Mouse (Mus musculus): Measurements from ENCODE around the gene Hbp1. TPM values are rescaled to one million over a fixed set of nuclear protein-coding genes. Genes with fewer than 3 reads are reported as not detected.
A peak's percentile ranks its signal among the peaks of the same experiment; 100 is the strongest.

Gene Hbp1
- polyA plus RNA-seq, 1 experiment from 2014 or later, result 66.7 TPM

GRCm38 (mm10) chr12:31948101-31949000 is 2.0 kb downstream of the Hbp1 start:
- H3K36me3 ChIP-seq, result peaks cover 5% of the 10 kb centered on the region
- no peaks in the 10 kb centered on the region for H3K27me3 ChIP-seq
- H3K4me1 ChIP-seq (replicated peaks), result peaks cover 7% of the 10 kb centered on the region
- ATAC-seq (ENCODE audit: low FRiP score), result no peak
- no peaks in the 10 kb centered on the region for H3K9me3 ChIP-seq
- peak overlapping the region; percentile 86 for H3K4me3 ChIP-seq
- peak overlapping the region; percentile 98 for H3K27ac ChIP-seq
- H3K9ac ChIP-seq, result peak overlapping the region; percentile 88
- peak overlapping the region; percentile 61 for H3K4me2 ChIP-seq
- WGBS, result 18% methylated on average over 7 of the region's 7 CpGs

- no peaks in the 10 kb centered on the region for H3K9me3 ChIP-seq
- H3K9ac ChIP-seq, result no peak overlapping the region
- no peak for ATAC-seq (ENCODE audit: low FRiP score)
- H3K27ac ChIP-seq, result no peak overlapping the region
- H3K27me3 ChIP-seq, result no peaks in the 10 kb centered on the region
- peak overlapping the region; percentile 61; the same call in 1 of the 2 replicates for H3K4me2 ChIP-seq
- peaks cover 7% of the 10 kb centered on the region for H3K4me1 ChIP-seq (replicated peaks)
- WGBS, result 93% methylated on average over 5 of the region's 5 CpGs
- peaks cover 14% of the 10 kb centered on the region for H3K36me3 ChIP-seq
- no peak overlapping the region for H3K4me3 ChIP-seq
Measured at GRCm38 (mm10) chr12:31947476-31947875, 2.9 kb downstream of the Hbp1 start.

DNA sequence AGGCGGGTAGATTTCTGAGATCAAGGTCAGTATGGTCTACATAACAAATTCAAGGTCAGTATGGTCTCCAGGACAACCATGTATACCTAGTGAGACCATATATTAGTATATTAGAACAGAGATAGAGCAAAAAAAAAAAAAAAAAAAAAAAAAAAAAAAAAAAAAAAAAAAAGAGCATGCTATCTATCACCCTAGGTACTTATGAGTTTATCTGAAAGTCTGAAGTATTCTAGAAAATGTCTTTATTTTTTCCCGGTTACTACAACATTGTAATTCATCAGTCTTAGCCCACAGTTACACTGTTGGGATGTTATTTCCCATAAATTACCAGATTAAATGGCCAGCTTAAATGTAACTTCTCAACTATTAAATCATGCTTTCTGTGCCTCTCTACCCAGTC is 5.9 kb downstream of the Hbp1 start:
- H3K4me2 ChIP-seq, result no peak overlapping the region
- ATAC-seq (ENCODE audit: low FRiP score), result no peak
- H3K27me3 ChIP-seq, result no peaks in the 10 kb centered on the region
- peaks cover 30% of the 10 kb centered on the region for H3K36me3 ChIP-seq
- H3K27ac ChIP-seq, result no peak overlapping the region
- no peaks in the 10 kb centered on the region for H3K4me1 ChIP-seq (replicated peaks)
- WGBS, result 96% methylated on average over 2 of the region's 2 CpGs
- no peaks in the 10 kb centered on the region for H3K9me3 ChIP-seq
- H3K9ac ChIP-seq, result no peak overlapping the region
- no peak overlapping the region for H3K4me3 ChIP-seq

DNA sequence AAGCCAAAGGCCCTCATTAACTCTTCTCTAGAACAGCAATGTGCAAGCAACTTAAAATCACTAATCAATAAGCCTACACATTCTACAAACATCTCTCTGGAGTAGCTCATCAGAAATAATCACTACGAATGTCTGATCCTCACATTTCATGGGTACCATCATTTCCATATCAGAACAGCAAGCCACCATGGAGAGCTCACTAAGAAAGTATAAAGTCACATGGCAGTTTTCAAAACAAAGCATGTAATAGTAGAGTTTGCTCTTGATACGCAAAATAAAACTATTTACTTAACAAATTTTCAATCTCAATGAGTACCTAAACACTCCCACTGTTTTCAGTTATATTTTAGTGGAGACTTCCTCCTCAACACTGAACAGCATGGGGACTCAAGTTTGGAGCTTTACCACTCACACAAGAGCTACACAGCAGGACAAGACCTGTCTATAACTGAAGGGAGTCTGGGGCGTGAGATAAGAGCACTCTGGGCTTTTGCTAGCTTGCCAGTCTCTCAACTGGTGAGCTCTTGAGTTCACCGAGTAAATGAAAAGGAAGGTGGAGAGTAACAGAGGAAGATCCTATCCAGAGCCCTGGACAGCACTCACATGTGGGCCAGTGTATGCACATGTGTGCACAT is 7.2 kb downstream of the Hbp1 start:
- Histone ChIP-seq H3K27ac (no peak overlapping the region), H3K4me1 (replicated peaks) (no peaks in the 10 kb centered on the region), H3K4me2 (no peak overlapping the region), H3K4me3 (no peak overlapping the region), H3K27me3 (no peaks in the 10 kb centered on the region), H3K9ac (no peak overlapping the region), H3K9me3 (no peaks in the 10 kb centered on the region), H3K36me3 (peaks cover 42% of the 10 kb centered on the region)
- 95% methylated on average over 4 of the region's 4 CpGs for WGBS
- no peak for ATAC-seq (ENCODE audit: low FRiP score)

GRCm38 (mm10) chr12:31939026-31939425 is 11.3 kb downstream of the Hbp1 start:
- H3K36me3 ChIP-seq, result peaks cover 71% of the 10 kb centered on the region
- no peaks in the 10 kb centered on the region for H3K9me3 ChIP-seq
- ATAC-seq (ENCODE audit: low FRiP score), result no peak
- no peak overlapping the region for H3K4me3 ChIP-seq
- H3K9ac ChIP-seq, result no peak overlapping the region
- H3K27ac ChIP-seq, result no peak overlapping the region
- no peak overlapping the region for H3K4me2 ChIP-seq
- no peaks in the 10 kb centered on the region for H3K27me3 ChIP-seq
- H3K4me1 ChIP-seq (replicated peaks), result no peaks in the 10 kb centered on the region

DNA sequence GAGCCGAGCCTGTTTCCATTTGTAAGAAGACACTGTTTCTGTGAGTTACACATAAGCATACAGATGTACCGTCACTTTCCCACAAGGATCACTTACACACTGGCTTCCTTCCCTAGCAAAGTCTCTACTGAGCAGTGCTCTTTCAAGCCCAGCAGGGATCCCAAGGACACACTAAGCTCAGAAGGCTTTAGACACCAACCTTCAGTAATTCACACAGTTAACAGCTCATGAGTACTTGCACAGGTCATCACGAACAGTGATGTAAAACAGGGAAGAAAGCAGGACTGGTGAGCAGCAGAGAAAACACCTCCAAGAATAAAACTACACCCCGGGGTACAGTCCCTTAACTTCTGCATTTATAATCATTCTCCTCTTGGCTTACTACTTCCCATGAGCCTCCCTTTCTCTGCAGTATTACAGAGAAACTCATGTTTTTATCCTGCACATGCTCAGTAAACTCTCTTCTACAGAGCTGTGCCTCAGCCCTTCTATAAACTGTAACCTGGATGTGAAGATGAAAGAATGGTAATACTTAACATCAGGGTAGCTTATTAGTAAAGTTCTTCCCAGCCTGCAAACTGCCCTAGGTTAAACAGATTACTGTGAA is 11.8 kb downstream of the Hbp1 start:
- Histone ChIP-seq H3K36me3 (peaks cover 67% of the 10 kb centered on the region), H3K9ac (no peak overlapping the region), H3K27ac (no peak overlapping the region), H3K4me2 (no peak overlapping the region), H3K9me3 (no peaks in the 10 kb centered on the region), H3K4me3 (no peak overlapping the region), H3K27me3 (no peaks in the 10 kb centered on the region), H3K4me1 (replicated peaks) (no peaks in the 10 kb centered on the region)
- ATAC-seq (ENCODE audit: low FRiP score), result no peak
- WGBS, result 94% methylated on average over 4 of the region's 4 CpGs

DNA sequence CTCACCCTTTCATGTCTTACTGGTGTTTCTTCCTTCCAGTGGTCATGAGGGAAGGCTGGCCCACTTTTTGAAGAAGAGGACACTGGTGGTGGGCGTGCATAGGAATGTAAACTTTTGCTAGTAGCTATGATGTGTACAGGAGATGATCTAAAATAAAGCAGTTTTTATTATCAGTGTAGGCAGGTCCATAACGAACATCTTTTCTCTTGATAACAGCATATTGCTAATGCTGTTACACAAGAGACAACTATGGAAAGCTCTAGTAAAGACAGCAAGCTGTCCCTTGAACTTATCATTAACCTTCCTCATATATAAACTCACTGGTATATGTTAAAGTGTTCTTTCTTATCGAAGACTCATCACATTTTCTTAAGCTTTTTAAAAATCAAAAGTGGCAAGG is 12.7 kb downstream of the Hbp1 start:
- Histone ChIP-seq H3K4me2 (no peak overlapping the region), H3K9me3 (no peaks in the 10 kb centered on the region), H3K27ac (no peak overlapping the region), H3K9ac (no peak overlapping the region), H3K4me3 (no peak overlapping the region), H3K27me3 (no peaks in the 10 kb centered on the region), H3K36me3 (peaks cover 64% of the 10 kb centered on the region), H3K4me1 (replicated peaks) (no peaks in the 10 kb centered on the region)
- no peak for ATAC-seq (ENCODE audit: low FRiP score)
- WGBS, result 93% methylated on average over 3 of the region's 3 CpGs

GRCm38 (mm10) chr12:31936657-31937300 is 13.6 kb downstream of the Hbp1 start:
- Histone ChIP-seq H3K4me2 (no peak overlapping the region), H3K27me3 (no peaks in the 10 kb centered on the region), H3K36me3 (peaks cover 68% of the 10 kb centered on the region), H3K9me3 (no peaks in the 10 kb centered on the region), H3K27ac (no peak overlapping the region), H3K9ac (no peak overlapping the region), H3K4me1 (replicated peaks) (no peaks in the 10 kb centered on the region), H3K4me3 (no peak overlapping the region)
- ATAC-seq (ENCODE audit: low FRiP score), result no peak
- 50% methylated on average over 6 of the region's 6 CpGs for WGBS

- no peak overlapping the region for H3K4me3 ChIP-seq
- no peaks in the 10 kb centered on the region for H3K27me3 ChIP-seq
- H3K4me2 ChIP-seq, result no peak overlapping the region
- peaks cover 63% of the 10 kb centered on the region for H3K36me3 ChIP-seq
- H3K27ac ChIP-seq, result no peak overlapping the region
- 98% methylated on average over 3 of the region's 3 CpGs for whole genome bisulfite sequencing
- no peaks in the 10 kb centered on the region for H3K9me3 ChIP-seq
- no peak overlapping the region for H3K9ac ChIP-seq
- ATAC-seq (ENCODE audit: low FRiP score), result no peak
- no peaks in the 10 kb centered on the region for H3K4me1 ChIP-seq (replicated peaks)
Measured at GRCm38 (mm10) chr12:31931818-31932217, 18.5 kb downstream of the Hbp1 start.

DNA sequence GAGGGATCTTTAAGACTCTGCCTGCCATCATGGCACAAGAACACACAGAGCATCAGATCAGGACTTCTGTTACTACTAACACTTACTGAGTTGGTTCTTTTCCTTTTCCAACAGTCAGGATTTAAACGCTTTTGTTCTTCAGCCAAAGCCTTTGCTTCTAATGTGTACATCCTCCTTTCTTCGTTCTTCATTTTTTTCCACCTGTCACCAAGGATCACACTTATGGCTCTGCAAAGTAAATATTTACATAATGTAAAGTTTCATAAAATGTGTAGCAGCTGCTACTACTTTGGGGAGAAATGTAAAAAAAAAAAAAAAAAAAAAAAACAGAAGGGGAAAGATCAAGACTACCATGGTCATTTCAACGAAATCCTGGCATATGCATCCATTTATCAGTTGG is 21.8 kb downstream of the Hbp1 start:
- Histone ChIP-seq H3K9me3 (no peaks in the 10 kb centered on the region), H3K4me3 (no peak overlapping the region), H3K4me1 (replicated peaks) (no peaks in the 10 kb centered on the region), H3K36me3 (peaks cover 72% of the 10 kb centered on the region), H3K27ac (no peak overlapping the region), H3K4me2 (no peak overlapping the region), H3K9ac (no peak overlapping the region), H3K27me3 (no peaks in the 10 kb centered on the region)
- WGBS, result 87% methylated on average over 3 of the region's 3 CpGs
- no peak for ATAC-seq (ENCODE audit: low FRiP score)

- Histone ChIP-seq H3K9ac (no peak overlapping the region; the same call in 1 of the 2 replicates), H3K4me3 (no peak overlapping the region), H3K27ac (0 out of 2 replicates have a peak overlapping the region, but pooled peaks have one; percentile 4), H3K9me3 (no peaks in the 10 kb centered on the region), H3K36me3 (peaks cover 59% of the 10 kb centered on the region), H3K4me2 (no peak overlapping the region), H3K4me1 (replicated peaks) (no peaks in the 10 kb centered on the region), H3K27me3 (no peaks in the 10 kb centered on the region)
- WGBS, result 46% methylated on average over 4 of the region's 4 CpGs
- peak; percentile 86 for ATAC-seq (ENCODE audit: low FRiP score)
Measured at GRCm38 (mm10) chr12:31926661-31927061, 23.7 kb downstream of the Hbp1 start.

DNA sequence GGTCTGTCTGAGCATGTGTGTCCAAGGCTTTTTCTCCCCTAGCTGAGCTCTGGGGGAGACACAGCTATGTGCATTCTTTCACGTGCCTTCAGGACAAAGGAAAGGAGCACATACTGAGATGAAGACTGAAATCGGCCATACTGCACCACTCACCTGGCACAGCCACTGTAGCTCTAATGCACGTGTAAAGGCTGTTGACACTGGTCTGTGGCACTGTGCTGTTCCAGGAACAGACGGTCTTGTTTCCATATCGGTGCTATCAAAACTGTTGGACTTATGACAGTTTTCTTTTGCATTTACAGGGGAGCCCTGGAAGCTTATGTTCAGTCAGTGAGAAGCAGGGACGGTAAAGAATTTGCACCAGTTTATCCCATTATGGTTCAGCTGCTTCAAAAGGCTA is 25.0 kb downstream of the Hbp1 start:
- Histone ChIP-seq H3K4me1 (replicated peaks) (no peaks in the 10 kb centered on the region), H3K27ac (no peak overlapping the region), H3K9me3 (no peaks in the 10 kb centered on the region), H3K27me3 (no peaks in the 10 kb centered on the region), H3K9ac (no peak overlapping the region), H3K4me3 (no peak overlapping the region), H3K36me3 (peaks cover 51% of the 10 kb centered on the region), H3K4me2 (no peak overlapping the region)
- no peak for ATAC-seq (ENCODE audit: low FRiP score)
- 91% methylated on average over 6 of the region's 6 CpGs for WGBS

Data from hindbrain, embryonic 13.5 days (tissue).